ENCODE assay signal across 19 mouse cellular contexts in the genomic region with DNA sequence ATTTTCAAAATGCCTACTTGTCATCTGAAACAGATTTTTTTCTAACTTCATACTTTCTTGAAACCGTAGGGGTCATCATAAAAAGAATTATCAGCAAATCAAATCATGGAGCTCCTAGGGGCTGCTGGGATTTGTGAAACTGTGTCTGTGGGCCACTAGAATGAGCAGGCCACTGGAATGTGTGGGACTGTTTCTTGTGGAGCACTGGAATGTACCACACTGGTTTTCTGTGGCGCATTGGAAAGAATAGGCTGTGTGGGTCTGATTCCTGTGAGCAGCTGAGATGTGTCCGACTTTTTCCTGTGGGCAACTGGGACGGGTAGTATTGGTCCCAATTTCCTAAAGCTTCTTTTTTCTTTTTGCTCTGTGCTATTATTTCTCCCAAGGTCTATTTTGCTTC.
DNase-seq lines count a peak whose midpoint lies in the region; ATAC-seq lines count a peak whose summit lies in the region.
"Had no signal": no experiment of that assay in that cellular context is flagged by ENCODE, and none has a peak within 500 bp of the region (broad histone marks: within the 10 kb centered on the region; RNA-seq: fewer than 3 reads in every experiment).

No protein-coding gene starts in this region.

- peak; percentile 30 for DNase-seq in cerebellum, adult 11-12 months
- no peak for DNase-seq in cerebellum, postnatal 4 days (ENCODE audit: low spot score in 2 of 2)
- DNase-seq in forebrain, embryonic 10.5 days (ENCODE audit: extremely low spot score, low spot score), result no peak
- DNase-seq in brain, adult 2 months (ENCODE audit: low read depth, low spot score), result peak; percentile 25
- no peak for DNase-seq in heart, postnatal 4 days
- DNase-seq: adrenal gland, postnatal 14 days; gastrocnemius, postnatal 10 days; heart, adult 18-20 months; heart, postnatal 10 days; kidney, adult 18-20 months had no signal

- no peak overlapping the region for H3K9ac ChIP-seq in forebrain, embryonic 16.5 days (replicated peaks; ENCODE audit: low read depth, low read length)
- no peak overlapping the region for H3K9ac ChIP-seq in hindbrain, embryonic 16.5 days (ENCODE audit: low read depth, low read length)
- H3K9ac ChIP-seq: embryonic facial prominence, embryonic 15.5 days; hindbrain, embryonic 13.5 days; intestine, embryonic 15.5 days had no signal

- no peak overlapping the region for H3K4me2 ChIP-seq in forebrain, embryonic 16.5 days (ENCODE audit: low read length)
- H3K4me2 ChIP-seq in hindbrain, embryonic 16.5 days (ENCODE audit: low read length), result no peak overlapping the region
- H3K4me2 ChIP-seq: embryonic facial prominence, embryonic 15.5 days; hindbrain, embryonic 13.5 days; intestine, embryonic 15.5 days had no signal

- 59% methylated on average over 4 of the region's 4 CpGs for WGBS in forebrain, embryonic 16.5 days
- 86% methylated on average over 4 of the region's 4 CpGs for WGBS in forebrain, embryonic 10.5 days
- 79% methylated on average over 4 of the region's 4 CpGs for WGBS in hindbrain, embryonic 16.5 days

- H3K9me3 ChIP-seq in forebrain, embryonic 16.5 days (ENCODE audit: control insufficient read depth, low read length), result no peaks in the 10 kb centered on the region
- no peaks in the 10 kb centered on the region for H3K9me3 ChIP-seq in forebrain, embryonic 10.5 days
- H3K9me3 ChIP-seq in hindbrain, embryonic 16.5 days (ENCODE audit: control insufficient read depth, low read length), result no peaks in the 10 kb centered on the region
- H3K9me3 ChIP-seq: embryonic facial prominence, embryonic 15.5 days; heart, embryonic 10.5 days; hindbrain, embryonic 13.5 days; intestine, embryonic 15.5 days had no signal

- H3K36me3 ChIP-seq in forebrain, embryonic 16.5 days (ENCODE audit: control insufficient read depth, insufficient read depth), result no peaks in the 10 kb centered on the region
- H3K36me3 ChIP-seq in forebrain, embryonic 10.5 days (replicated peaks), result no peaks in the 10 kb centered on the region
- H3K36me3 ChIP-seq in hindbrain, embryonic 16.5 days (ENCODE audit: control insufficient read depth, insufficient read depth, low read length), result no peaks in the 10 kb centered on the region
- H3K36me3 ChIP-seq: embryonic facial prominence, embryonic 15.5 days; heart, embryonic 10.5 days; hindbrain, embryonic 13.5 days; intestine, embryonic 15.5 days had no signal

- no peak overlapping the region for H3K4me3 ChIP-seq in forebrain, embryonic 16.5 days (replicated peaks; ENCODE audit: low read length)
- H3K4me3 ChIP-seq in forebrain, embryonic 10.5 days, result no peak overlapping the region
- H3K4me3 ChIP-seq in hindbrain, embryonic 16.5 days (ENCODE audit: low read length), result no peak overlapping the region
- H3K4me3 ChIP-seq: embryonic facial prominence, embryonic 15.5 days; erythroblast, embryonic 14.5 days; heart, embryonic 10.5 days; hindbrain, embryonic 13.5 days; intestine, embryonic 15.5 days had no signal

- peaks cover 9% of the 10 kb centered on the region for H3K4me1 ChIP-seq in forebrain, embryonic 16.5 days (replicated peaks; ENCODE audit: control insufficient read depth, insufficient read depth, low read length)
- peaks cover 20% of the 10 kb centered on the region for H3K4me1 ChIP-seq in forebrain, embryonic 10.5 days
- no peaks in the 10 kb centered on the region for H3K4me1 ChIP-seq in hindbrain, embryonic 16.5 days (ENCODE audit: control insufficient read depth, insufficient read depth, low read depth, low read length)
- H3K4me1 ChIP-seq: embryonic facial prominence, embryonic 15.5 days; heart, embryonic 10.5 days; hindbrain, embryonic 13.5 days; intestine, embryonic 15.5 days had no signal

- no peaks in the 10 kb centered on the region for H3K27me3 ChIP-seq in forebrain, embryonic 16.5 days (replicated peaks; ENCODE audit: control insufficient read depth, insufficient read depth, low read length)
- H3K27me3 ChIP-seq in forebrain, embryonic 10.5 days (ENCODE audit: poor library complexity, severe bottlenecking), result no peaks in the 10 kb centered on the region
- H3K27me3 ChIP-seq in hindbrain, embryonic 16.5 days (replicated peaks; ENCODE audit: control insufficient read depth, insufficient read depth, low read length), result no peaks in the 10 kb centered on the region
- H3K27me3 ChIP-seq: embryonic facial prominence, embryonic 15.5 days; hindbrain, embryonic 13.5 days; intestine, embryonic 15.5 days; Patski had no signal

- peak overlapping the region; percentile 41; the same call in 1 of the 2 replicates for H3K27ac ChIP-seq in forebrain, embryonic 16.5 days (ENCODE audit: low read length)
- no peak overlapping the region for H3K27ac ChIP-seq in forebrain, embryonic 10.5 days
- no peak overlapping the region for H3K27ac ChIP-seq in hindbrain, embryonic 16.5 days (ENCODE audit: low read depth, low read length)
- H3K27ac ChIP-seq: embryonic facial prominence, embryonic 15.5 days; heart, embryonic 10.5 days; hindbrain, embryonic 13.5 days; intestine, embryonic 15.5 days had no signal

- no peak for ATAC-seq in forebrain, embryonic 16.5 days
- ATAC-seq in hindbrain, embryonic 16.5 days, result no peak
- ATAC-seq: activated CD4-positive, CD25-positive, alpha-beta regulatory T cell, adult 4 months; intestine, embryonic 15.5 days; Patski had no signal

Comparison
In these comparisons a context has a peak if more than half of its experiments do, and no peak if none do; other contexts are left out.
1. DNase-seq: peak in cerebellum, adult 11-12 months (single experiment) and brain, adult 2 months (single experiment); none in cerebellum, postnatal 4 days (0 of 2), forebrain, embryonic 10.5 days (single experiment) and heart, postnatal 4 days (single experiment).